Mouse (Mus musculus): ENCODE data around the gene Nfib.

Gene Nfib

GRCm38 (mm10) chr4:82704841-82705794 is at the start of gene Nfib:
Gene Nfib, minus strand, starts transcription at chr4:82705750.
- peak; percentile 10 for DNase-seq (ENCODE audit: low read depth, low spot score)

GRCm38 (mm10) chr4:82735764-82736163 is 30.2 kb upstream of the Nfib start:
- DNase-seq (ENCODE audit: low read depth, low spot score), result no peak

DNA sequence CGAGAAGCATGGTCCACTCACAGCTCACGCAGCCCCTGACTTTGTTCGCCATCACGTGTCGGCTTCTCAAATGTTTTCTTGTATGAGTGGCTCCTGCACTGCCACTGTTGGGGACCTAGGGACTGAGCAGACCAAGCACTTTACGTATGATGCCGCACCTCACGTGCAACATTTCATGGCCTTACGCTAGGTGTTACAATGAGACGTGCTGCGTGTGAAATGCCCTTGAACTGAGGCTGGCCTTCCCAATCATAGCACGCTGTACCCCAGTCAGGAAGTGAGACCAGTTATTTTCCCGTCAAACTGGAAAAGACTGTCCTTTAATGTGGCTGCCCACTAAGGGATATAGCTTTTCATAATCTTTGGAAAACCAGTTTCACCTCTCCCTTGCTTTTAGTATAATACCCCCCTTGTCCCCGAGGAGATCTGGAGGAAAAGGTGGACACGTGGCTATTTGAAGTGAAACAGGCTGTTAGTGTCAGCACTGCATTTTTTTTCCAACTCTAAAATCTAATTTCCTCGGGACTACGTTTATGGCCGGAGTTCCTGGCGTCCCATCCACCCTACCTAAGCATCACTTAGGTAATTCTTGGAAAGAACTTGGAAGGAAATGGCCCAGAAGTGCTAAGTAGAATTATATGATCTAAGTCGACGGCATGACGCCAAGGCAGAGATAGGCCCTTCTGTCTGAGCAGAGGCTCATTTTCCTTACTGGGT is 29.4 kb upstream of the Nfib start:
- peak; percentile 6 for DNase-seq (ENCODE audit: low read depth, low spot score)

DNA sequence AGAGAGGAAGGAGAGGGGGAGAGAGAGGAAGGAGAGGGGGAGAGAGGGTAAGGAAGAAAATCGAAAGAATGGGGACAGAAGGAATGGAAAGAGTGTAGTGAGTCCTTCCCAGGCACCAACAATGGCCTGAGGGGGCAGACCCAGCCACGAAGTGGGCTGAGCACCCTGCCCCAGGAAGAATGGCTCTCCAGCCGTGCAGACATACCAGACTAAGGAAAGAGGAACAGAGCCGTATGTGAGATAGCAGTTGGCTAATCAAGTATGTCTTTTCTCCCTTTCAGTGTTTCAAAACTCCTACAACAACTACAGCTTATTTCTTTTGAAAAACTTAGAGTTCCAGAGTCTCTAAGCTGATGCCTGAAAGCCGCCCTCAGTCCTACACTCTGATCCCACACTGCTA is 28.8 kb upstream of the Nfib start:
- DNase-seq (ENCODE audit: low read depth, low spot score), result peak; percentile 11

GRCm38 (mm10) chr4:82733636-82734035 is 28.1 kb upstream of the Nfib start:
- DNase-seq (ENCODE audit: low read depth, low spot score), result no peak

GRCm38 (mm10) chr4:82730248-82730887 is 24.8 kb upstream of the Nfib start:
- DNase-seq (ENCODE audit: low read depth, low spot score), result no peak

DNA sequence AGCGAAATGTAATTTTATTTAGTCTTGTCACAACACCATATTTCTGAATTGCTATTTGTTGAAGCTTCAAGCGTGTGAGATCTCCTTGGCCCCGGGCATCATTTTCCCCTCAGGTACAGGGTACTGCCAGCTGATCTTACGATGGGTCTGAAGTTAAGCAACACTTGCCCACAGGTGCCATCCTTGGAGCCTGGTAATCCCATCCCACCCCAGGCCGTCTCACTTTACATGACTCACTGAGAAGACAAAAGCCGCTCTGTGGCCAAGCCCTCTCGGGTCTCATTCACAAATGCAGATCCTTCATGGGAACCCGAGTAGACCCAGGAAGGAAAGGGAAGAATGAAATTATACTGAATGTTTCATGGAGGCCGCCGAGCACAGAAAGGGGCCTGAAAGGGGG is 18.5 kb upstream of the Nfib start:
- no peak for DNase-seq (ENCODE audit: low read depth, low spot score)

GRCm38 (mm10) chr4:82723048-82723447 is 17.5 kb upstream of the Nfib start:
- no peak for DNase-seq (ENCODE audit: low read depth, low spot score)

DNA sequence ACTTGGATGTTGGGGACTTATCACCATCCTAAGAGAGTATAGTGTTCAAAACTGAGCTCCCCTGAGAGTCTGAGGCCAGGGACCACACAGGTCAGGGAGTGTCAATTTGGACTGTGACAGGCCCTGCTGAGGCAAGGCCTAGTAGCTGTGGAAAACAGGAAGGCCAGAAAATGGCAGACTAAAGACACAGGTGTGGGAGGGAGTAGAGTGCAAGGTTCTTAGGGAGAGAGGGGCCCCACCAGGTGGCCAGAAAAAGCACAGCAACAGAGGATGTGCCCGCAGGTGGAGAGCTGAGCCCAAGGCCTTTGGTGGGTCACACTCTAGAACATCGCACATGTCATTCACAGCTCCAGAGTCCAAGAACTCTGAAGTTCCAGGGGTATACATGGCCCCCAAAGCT is 10.3 kb upstream of the Nfib start:
- peak; percentile 22 for DNase-seq (ENCODE audit: low read depth, low spot score)

- no peak for DNase-seq (ENCODE audit: low read depth, low spot score)
Observed at GRCm38 (mm10) chr4:82711611-82712295, 6.2 kb upstream of the Nfib start.

GRCm38 (mm10) chr4:82709666-82710065 is 4.1 kb upstream of the Nfib start:
- DNase-seq (ENCODE audit: low read depth, low spot score), result no peak

GRCm38 (mm10) chr4:82706012-82706411 is 462 bp upstream of the Nfib start:
- DNase-seq (ENCODE audit: low read depth, low spot score), result no peak

DNA sequence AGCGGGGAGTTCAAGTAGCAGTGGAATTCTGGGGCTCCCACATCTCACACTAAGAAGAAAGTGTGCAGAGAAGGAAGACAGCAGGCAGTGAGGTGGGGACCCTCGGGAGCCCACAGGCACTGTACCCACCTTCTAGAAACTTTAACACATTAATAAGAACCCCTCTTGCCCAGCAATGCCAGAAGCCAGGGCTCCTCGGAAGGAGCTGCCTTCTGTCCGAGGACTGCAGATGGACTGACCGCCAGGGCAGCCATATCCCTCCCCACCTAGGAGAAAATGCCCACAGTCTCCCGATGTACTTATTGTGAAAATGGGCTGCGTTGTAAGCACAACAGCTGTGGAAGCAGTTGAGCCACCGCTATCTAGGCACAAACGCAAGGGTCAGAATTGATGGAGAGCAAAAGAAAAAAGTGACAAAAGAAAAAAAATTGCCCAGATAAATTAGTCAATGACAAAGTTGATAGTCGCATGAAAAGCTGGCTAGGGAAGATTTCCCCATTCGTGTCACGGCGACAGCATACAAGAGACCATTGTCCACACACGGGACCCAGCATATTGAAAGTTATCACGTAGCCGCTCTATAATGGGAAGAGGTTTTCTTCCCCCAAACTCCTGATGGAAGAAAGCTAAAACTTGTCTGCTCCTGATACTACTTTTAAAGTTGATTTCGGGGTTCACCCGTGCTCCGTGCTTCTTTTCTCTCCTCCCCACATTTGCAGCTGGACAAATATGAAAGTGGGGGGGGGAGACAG is 1.3 kb downstream of the Nfib start:
- no peak for DNase-seq (ENCODE audit: low read depth, low spot score)

DNA sequence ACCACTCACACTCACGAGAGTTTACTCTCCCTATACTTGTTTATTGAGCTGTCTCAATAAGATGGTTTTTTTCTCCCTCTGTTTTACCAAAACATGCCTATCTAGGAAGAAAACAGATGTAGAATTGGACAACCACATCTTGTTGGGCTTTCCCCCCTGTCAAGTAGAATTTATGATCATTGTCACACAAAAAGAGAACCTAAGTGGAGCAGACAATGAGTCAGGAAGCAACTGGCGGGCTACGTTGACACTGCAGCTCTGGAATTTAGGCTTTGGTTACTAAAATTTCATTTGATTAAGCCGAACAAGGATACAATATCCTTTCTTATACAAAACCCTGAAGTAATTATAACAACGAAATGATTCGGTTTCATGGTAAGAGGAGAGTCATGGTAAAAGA is 2.7 kb downstream of the Nfib start:
- no peak for DNase-seq (ENCODE audit: low read depth, low spot score)

GRCm38 (mm10) chr4:82699504-82699903 is 6.0 kb downstream of the Nfib start:
- DNase-seq (ENCODE audit: low read depth, low spot score), result no peak

- no peak for DNase-seq (ENCODE audit: low read depth, low spot score)
Observed at GRCm38 (mm10) chr4:82698616-82699015, 6.9 kb downstream of the Nfib start.

DNA sequence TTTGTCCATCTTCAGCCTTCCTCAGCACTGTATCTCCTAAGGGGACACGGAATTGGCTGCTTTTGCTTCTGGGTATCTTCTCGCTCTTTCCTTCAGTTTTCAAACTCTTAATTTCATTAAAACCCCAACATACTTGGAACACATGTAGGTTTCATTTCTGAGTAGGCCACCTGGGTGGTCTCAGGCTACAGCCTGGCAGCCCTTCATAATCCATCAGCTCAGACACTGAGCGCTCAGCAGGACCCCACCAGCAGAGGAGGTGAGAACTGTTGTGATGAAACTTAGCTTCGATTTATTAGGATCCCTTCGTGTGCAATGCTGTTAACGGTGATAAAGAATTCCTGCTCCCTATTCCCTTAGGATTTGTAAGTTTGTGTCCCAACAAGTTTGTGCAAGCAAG is 8.4 kb downstream of the Nfib start:
- no peak for DNase-seq (ENCODE audit: low read depth, low spot score)

GRCm38 (mm10) chr4:82695760-82696501 is 9.6 kb downstream of the Nfib start:
- DNase-seq (ENCODE audit: low read depth, low spot score), result no peak

- no peak for DNase-seq (ENCODE audit: low read depth, low spot score)
Observed at GRCm38 (mm10) chr4:82692009-82692326, 13.6 kb downstream of the Nfib start.

Measured in ZHBTc4 (cell line).